ENCODE assay signal across 8 mouse cellular contexts in genomic region chr12:108333895-108334445, GRCm38 (mm10). TPM values are rescaled to one million over a fixed set of nuclear protein-coding genes. Genes with fewer than 3 reads are reported as not detected.
DNase-seq lines count a peak whose midpoint lies in the region; ATAC-seq and TF ChIP-seq lines count a peak whose summit lies in the region.

Gene Cyp46a1, plus strand, starts transcription at chr12:108334381.

- TF ChIP-seq CTCF in E14TG2a.4 (conservative IDR thresholded peaks at IDR 0.05; ENCODE audit: low read length): no peak
- peak; percentile 24 for TF ChIP-seq CTCF in heart, postnatal 0 days (IDR thresholded peaks at IDR 0.05; ENCODE audit: low read depth)
- no peak for TF ChIP-seq CTCF in liver, embryonic 14.5 days (IDR thresholded peaks at IDR 0.05; ENCODE audit: low read depth)

- no peaks in the 10 kb centered on the region for H3K9me3 ChIP-seq in E14TG2a.4 (ENCODE audit: low read length)
- H3K9me3 ChIP-seq in forebrain, embryonic 13.5 days (replicated peaks): no peaks in the 10 kb centered on the region
- no peaks in the 10 kb centered on the region for H3K9me3 ChIP-seq in heart, postnatal 0 days (replicated peaks; ENCODE audit: control insufficient read depth, low read length)
- no peaks in the 10 kb centered on the region for H3K9me3 ChIP-seq in liver, embryonic 14.5 days (ENCODE audit: control insufficient read depth, low read length)
- no peaks in the 10 kb centered on the region for H3K9me3 ChIP-seq in neural tube, embryonic 11.5 days (ENCODE audit: control insufficient read depth, low read length)
- H3K9me3 ChIP-seq in stomach, embryonic 16.5 days (replicated peaks; ENCODE audit: control insufficient read depth, low read length): no peaks in the 10 kb centered on the region

- DNase-seq in cerebellum, adult 11 months: peak; percentile 99
- peak; percentile 99 for DNase-seq in heart, postnatal 0 days (ENCODE audit: low spot score)
- DNase-seq in kidney, postnatal 36 days: peak; percentile 100
- peak; percentile 76 to 84 (median 82) for DNase-seq in liver, embryonic 14.5 days (ENCODE audit: low read depth in 3 of 3, low spot score in 3 of 3)
- peak; percentile 100 for DNase-seq in neural tube, embryonic 11.5 days (ENCODE audit: low spot score)

- H3K36me3 ChIP-seq in E14TG2a.4 (ENCODE audit: insufficient read depth, low read length): no peaks in the 10 kb centered on the region
- H3K36me3 ChIP-seq in forebrain, embryonic 13.5 days (ENCODE audit: poor library complexity, severe bottlenecking): no peaks in the 10 kb centered on the region
- H3K36me3 ChIP-seq in heart, postnatal 0 days (replicated peaks; ENCODE audit: control insufficient read depth, insufficient read depth, low read length): no peaks in the 10 kb centered on the region
- H3K36me3 ChIP-seq in liver, embryonic 14.5 days (replicated peaks; ENCODE audit: control insufficient read depth, insufficient read depth, low read depth): no peaks in the 10 kb centered on the region
- H3K36me3 ChIP-seq in neural tube, embryonic 11.5 days (ENCODE audit: control insufficient read depth, insufficient read depth, low read length): no peaks in the 10 kb centered on the region
- no peaks in the 10 kb centered on the region for H3K36me3 ChIP-seq in stomach, embryonic 16.5 days (ENCODE audit: control insufficient read depth, insufficient read depth, low read length)

- WGBS in forebrain, embryonic 13.5 days: under 1% methylated on average over 35 of the region's 56 CpGs
- under 1% methylated on average over 34 of the region's 56 CpGs for WGBS in heart, postnatal 0 days
- whole genome bisulfite sequencing in liver, embryonic 14.5 days (ENCODE audit: insufficient replicate concordance): 0% methylated on average over 32 of the region's 56 CpGs
- under 1% methylated on average over 47 of the region's 56 CpGs for WGBS in neural tube, embryonic 11.5 days
- WGBS in stomach, embryonic 16.5 days: under 1% methylated on average over 52 of the region's 56 CpGs

- no peak for TF ChIP-seq EP300 in heart, postnatal 0 days (IDR thresholded peaks at IDR 0.05; ENCODE audit: low read depth)
- no peak for TF ChIP-seq EP300 in liver, embryonic 14.5 days (IDR thresholded peaks at IDR 0.05; ENCODE audit: low read depth)

- peaks cover 86% of the 10 kb centered on the region for H3K27me3 ChIP-seq in E14TG2a.4 (ENCODE audit: insufficient read depth, low read length)
- H3K27me3 ChIP-seq in forebrain, embryonic 13.5 days: peaks cover 6% of the 10 kb centered on the region
- H3K27me3 ChIP-seq in heart, postnatal 0 days (ENCODE audit: control insufficient read depth, insufficient read depth, low read length): peaks cover 33% of the 10 kb centered on the region
- H3K27me3 ChIP-seq in liver, embryonic 14.5 days (ENCODE audit: control insufficient read depth, insufficient read depth, low read length): peaks cover 21% of the 10 kb centered on the region
- H3K27me3 ChIP-seq in neural tube, embryonic 11.5 days (ENCODE audit: control insufficient read depth, insufficient read depth, low read length): peaks cover 5% of the 10 kb centered on the region
- peaks cover 16% of the 10 kb centered on the region for H3K27me3 ChIP-seq in stomach, embryonic 16.5 days (ENCODE audit: control insufficient read depth, insufficient read depth, low read length)

- ATAC-seq in forebrain, embryonic 13.5 days: peak; percentile 92
- peak; percentile 93 for ATAC-seq in heart, postnatal 0 days (ENCODE audit: insufficient read depth, low read depth)
- ATAC-seq in liver, embryonic 14.5 days (ENCODE audit: insufficient read depth): peak; percentile 86
- peak; percentile 88 for ATAC-seq in neural tube, embryonic 11.5 days (ENCODE audit: insufficient read depth, low FRiP score, low TSS enrichment)
- ATAC-seq in stomach, embryonic 16.5 days (ENCODE audit: insufficient read depth, low FRiP score): peak; percentile 97

- peaks cover 23% of the 10 kb centered on the region for H3K4me1 ChIP-seq in E14TG2a.4 (replicated peaks; ENCODE audit: low read depth, low read length)
- peaks cover 29% of the 10 kb centered on the region for H3K4me1 ChIP-seq in forebrain, embryonic 13.5 days
- H3K4me1 ChIP-seq in heart, postnatal 0 days (ENCODE audit: control insufficient read depth, insufficient read depth): 0 out of 2 replicates have a peak, but pooled peaks cover 10% of the 10 kb centered on the region
- H3K4me1 ChIP-seq in liver, embryonic 14.5 days (replicated peaks; ENCODE audit: control insufficient read depth in 2 of 2, insufficient read depth in 2 of 2, low read length in 1 of 2): 0 out of 4 replicates have a peak, but pooled peaks cover 0 to 4% of the 10 kb centered on the region in 2 experiments
- peaks cover 12% of the 10 kb centered on the region; the same call in 1 of the 2 replicates for H3K4me1 ChIP-seq in neural tube, embryonic 11.5 days (ENCODE audit: control insufficient read depth, insufficient read depth, low read length)
- H3K4me1 ChIP-seq in stomach, embryonic 16.5 days (ENCODE audit: control insufficient read depth, insufficient read depth, low read length): peaks cover 12% of the 10 kb centered on the region

- H3K27ac ChIP-seq in forebrain, embryonic 13.5 days: peak within 1 kb of the TSS; percentile 78
- H3K27ac ChIP-seq in heart, postnatal 0 days (ENCODE audit: low read depth): peak within 1 kb of the TSS; percentile 39; the same call in 1 of the 2 replicates
- H3K27ac ChIP-seq in liver, embryonic 14.5 days: no peak within 1 kb of the TSS
- peak within 1 kb of the TSS; percentile 29; the same call in 1 of the 2 replicates for H3K27ac ChIP-seq in neural tube, embryonic 11.5 days (ENCODE audit: low read depth, low read length)
- H3K27ac ChIP-seq in stomach, embryonic 16.5 days (ENCODE audit: low read length): peak within 1 kb of the TSS; percentile 80

- H3K4me2 ChIP-seq in forebrain, embryonic 13.5 days: peak within 1 kb of the TSS; percentile 98
- H3K4me2 ChIP-seq in heart, postnatal 0 days (ENCODE audit: low read depth, low read length): peak within 1 kb of the TSS; percentile 98
- peak within 1 kb of the TSS; percentile 65 for H3K4me2 ChIP-seq in liver, embryonic 14.5 days (ENCODE audit: low read depth)
- peak within 1 kb of the TSS; percentile 80 for H3K4me2 ChIP-seq in neural tube, embryonic 11.5 days (ENCODE audit: low read depth)
- H3K4me2 ChIP-seq in stomach, embryonic 16.5 days (ENCODE audit: low read depth, low read length): peak within 1 kb of the TSS; percentile 99

- peak within 1 kb of the TSS; percentile 72 for H3K9ac ChIP-seq in forebrain, embryonic 13.5 days
- H3K9ac ChIP-seq in heart, postnatal 0 days (replicated peaks; ENCODE audit: low read depth, low read length): peak within 1 kb of the TSS; percentile 38
- no peak within 1 kb of the TSS for H3K9ac ChIP-seq in liver, embryonic 14.5 days (replicated peaks)
- H3K9ac ChIP-seq in neural tube, embryonic 11.5 days (ENCODE audit: low read length): peak within 1 kb of the TSS; percentile 2
- peak within 1 kb of the TSS; percentile 72 for H3K9ac ChIP-seq in stomach, embryonic 16.5 days (ENCODE audit: low read length)

- peak within 1 kb of the TSS; percentile 81 for H3K4me3 ChIP-seq in E14TG2a.4 (replicated peaks; ENCODE audit: low read length)
- H3K4me3 ChIP-seq in forebrain, embryonic 13.5 days: peak within 1 kb of the TSS; percentile 66
- peak within 1 kb of the TSS; percentile 62 for H3K4me3 ChIP-seq in heart, postnatal 0 days (ENCODE audit: low read depth, low read length)
- H3K4me3 ChIP-seq in liver, embryonic 14.5 days (ENCODE audit: insufficient read depth in 1 of 2, low read depth in 2 of 2, low read length in 2 of 2): peak within 1 kb of the TSS; percentile 26 to 47
- H3K4me3 ChIP-seq in neural tube, embryonic 11.5 days (ENCODE audit: low read depth, low read length): peak within 1 kb of the TSS; percentile 45
- peak within 1 kb of the TSS; percentile 69 for H3K4me3 ChIP-seq in stomach, embryonic 16.5 days (replicated peaks; ENCODE audit: low read length)

RNA-seq across cellular contexts. Expression of gene Cyp46a1, which starts in this region (rescaled TPM):
- polyA plus RNA-seq in forebrain, embryonic 13.5 days (2015; fragmentation: Nextera tagmentation; extraction: Ambion mirVana): 23.1 and 26.3 TPM in 2 replicates
- 1.0 and 3.6 TPM in 2 replicates for total RNA-seq in heart, postnatal 0 days (2014; rRNA removed; ENCODE audit: low replicate concordance)
- polyA plus RNA-seq in heart, postnatal 0 days (2015; fragmentation: Nextera tagmentation; extraction: Ambion mirVana): 3.0 and 3.1 TPM in 2 replicates
- polyA plus RNA-seq in liver, embryonic 14.5 days (2012; rRNA removed): 0.48 and 0.52 TPM in 2 replicates
- 0.11 and 0.13 TPM in 2 replicates for polyA plus RNA-seq in liver, embryonic 14.5 days (2014; fragmentation: Nextera tagmentation; extraction: Ambion mirVana)
- polyA plus RNA-seq in neural tube, embryonic 11.5 days (2014; fragmentation: Nextera tagmentation; extraction: Ambion mirVana): 8.5 and 10.6 TPM in 2 replicates
- 6.8 and 8.5 TPM in 2 replicates for polyA plus RNA-seq in stomach, embryonic 16.5 days (2015; fragmentation: Nextera tagmentation; extraction: Ambion mirVana)

Comparison
In these comparisons a context has a peak if more than half of its experiments do, and no peak if none do; other contexts are left out.
1. Peak in DNase-seq, ATAC-seq, H3K4me3 ChIP-seq and H3K4me2 ChIP-seq in liver, embryonic 14.5 days; RNA of the gene not detected or under 1 TPM.